ENCODE assay signal across 8 mouse cellular contexts in genomic region chr1:51671287-51671686, GRCm38 (mm10).
A peak's percentile ranks its signal among the peaks of the same experiment; 100 is the strongest.
DNase-seq lines count a peak whose midpoint lies in the region; ATAC-seq and TF ChIP-seq lines count a peak whose summit lies in the region.

No protein-coding gene starts in this region.

- no peak overlapping the region for H3K27ac ChIP-seq in heart, embryonic 15.5 days
- 0 out of 2 replicates have a peak overlapping the region, but pooled peaks have one; percentile 18 for H3K27ac ChIP-seq in embryonic facial prominence, embryonic 13.5 days
- no peak overlapping the region for H3K27ac ChIP-seq in layer of hippocampus, adult 2 months
- H3K27ac ChIP-seq in midbrain, postnatal 0 days (ENCODE audit: low read depth, low read length) = no peak overlapping the region

- TF ChIP-seq CTCF in layer of hippocampus, adult 2 months (conservative IDR thresholded peaks at IDR 0.05) = peak; percentile 63
- peak; percentile 65 for TF ChIP-seq CTCF in midbrain, postnatal 0 days (IDR thresholded peaks at IDR 0.05)

- no peak overlapping the region for H3K9ac ChIP-seq in heart, embryonic 15.5 days
- no peak overlapping the region for H3K9ac ChIP-seq in embryonic facial prominence, embryonic 13.5 days
- H3K9ac ChIP-seq in midbrain, postnatal 0 days (replicated peaks; ENCODE audit: low read length, poor library complexity, severe bottlenecking) = no peak overlapping the region

- no peak for DNase-seq in heart, adult 9 months (ENCODE audit: low spot score in 2 of 2)
- peak; percentile 37 for DNase-seq in adrenal gland, postnatal 25 days
- DNase-seq in layer of hippocampus, adult 2 months (ENCODE audit: low spot score in 2 of 2) = peak; percentile 38 to 45
- peak; percentile 78 for DNase-seq in midbrain, postnatal 0 days (ENCODE audit: low spot score)
- no peak for DNase-seq in spleen, postnatal 36 days (ENCODE audit: low spot score in 2 of 2)
- DNase-seq in left cerebral cortex, adult 9 months (ENCODE audit: low spot score in 2 of 2) = no peak

- H3K27me3 ChIP-seq in heart, embryonic 15.5 days = no peaks in the 10 kb centered on the region
- H3K27me3 ChIP-seq in embryonic facial prominence, embryonic 13.5 days = no peaks in the 10 kb centered on the region
- H3K27me3 ChIP-seq in midbrain, postnatal 0 days (ENCODE audit: insufficient read depth, low read length) = no peaks in the 10 kb centered on the region

- H3K9me3 ChIP-seq in heart, embryonic 15.5 days (replicated peaks) = no peaks in the 10 kb centered on the region
- H3K9me3 ChIP-seq in embryonic facial prominence, embryonic 13.5 days = no peaks in the 10 kb centered on the region
- no peaks in the 10 kb centered on the region for H3K9me3 ChIP-seq in midbrain, postnatal 0 days (ENCODE audit: low read length)

- H3K4me3 ChIP-seq in heart, embryonic 15.5 days = no peak overlapping the region
- H3K4me3 ChIP-seq in embryonic facial prominence, embryonic 13.5 days = no peak overlapping the region
- H3K4me3 ChIP-seq in layer of hippocampus, adult 2 months = no peak overlapping the region
- no peak overlapping the region for H3K4me3 ChIP-seq in midbrain, postnatal 0 days (ENCODE audit: low read depth, low read length)

- peaks cover 4% of the 10 kb centered on the region for H3K4me1 ChIP-seq in heart, embryonic 15.5 days (replicated peaks)
- H3K4me1 ChIP-seq in embryonic facial prominence, embryonic 13.5 days = peaks cover 6% of the 10 kb centered on the region
- no peaks in the 10 kb centered on the region for H3K4me1 ChIP-seq in midbrain, postnatal 0 days (ENCODE audit: insufficient read depth, low read length)

- no peaks in the 10 kb centered on the region for H3K36me3 ChIP-seq in heart, embryonic 15.5 days
- no peaks in the 10 kb centered on the region for H3K36me3 ChIP-seq in embryonic facial prominence, embryonic 13.5 days
- no peaks in the 10 kb centered on the region for H3K36me3 ChIP-seq in midbrain, postnatal 0 days (ENCODE audit: insufficient read depth, low read length)

- 48% methylated on average over 3 of the region's 3 CpGs for WGBS in heart, embryonic 15.5 days
- 34% methylated on average over 3 of the region's 3 CpGs for WGBS in embryonic facial prominence, embryonic 13.5 days
- WGBS in midbrain, postnatal 0 days = 69% methylated on average over 3 of the region's 3 CpGs

- H3K4me2 ChIP-seq in heart, embryonic 15.5 days = no peak overlapping the region
- no peak overlapping the region for H3K4me2 ChIP-seq in embryonic facial prominence, embryonic 13.5 days
- no peak overlapping the region for H3K4me2 ChIP-seq in midbrain, postnatal 0 days (ENCODE audit: low read depth, low read length, poor library complexity, severe bottlenecking)

- peak; percentile 39 for ATAC-seq in heart, embryonic 15.5 days (replicated peaks; ENCODE audit: insufficient number of reproducible peaks, insufficient read depth, low FRiP score, low read depth)
- ATAC-seq in embryonic facial prominence, embryonic 13.5 days (ENCODE audit: insufficient number of reproducible peaks, insufficient read depth, low FRiP score, low TSS enrichment, low read depth) = peak; percentile 71; the same call in 1 of the 2 replicates
- peak; percentile 52; the same call in 1 of the 2 replicates for ATAC-seq in midbrain, postnatal 0 days (ENCODE audit: low FRiP score)

Comparison
In these comparisons a context has a peak if more than half of its experiments do, and no peak if none do; other contexts are left out.
1. DNase-seq: peak in adrenal gland, postnatal 25 days (single experiment), layer of hippocampus, adult 2 months (2 of 2) and midbrain, postnatal 0 days (single experiment); none in heart, adult 9 months (0 of 2), spleen, postnatal 36 days (0 of 2) and left cerebral cortex, adult 9 months (0 of 2).
2. Peak in every context shown above with its lines, with median percentiles within 50 percentile points of each other: ATAC-seq.